Mouse (Mus musculus) layer of hippocampus, adult 18-20 months (tissue): Measurements from ENCODE around the gene Kat2b. TPM values are rescaled to one million over a fixed set of nuclear protein-coding genes. Genes with fewer than 3 reads are reported as not detected.
"Not testable (repeated sequence)": the region's sequence is repeated elsewhere in the genome, so short reads cannot be mapped to it uniquely, and the experiment has no call there.

Experiments used
- DNase-seq, 2 experiments: peaks; one replicate each; pipeline ENCODE4 v3.0.0; 2022; ENCODE audit warnings: low spot score in 2 of 2
- long read RNA-seq: library from polyadenylated mRNA; stranded (forward); transcript quantifications from one replicate; pipeline ENCODE4 v2.0.0, GENCODE M21; 2021
- total RNA-seq, 2 experiments: library from RNA; stranded (reverse); gene quantifications; 2 replicates each; pipeline ENCODE4 v1.2.3; 2021

Kat2b gene
- 10 to 100 TPM; 16.9 to 18.4 TPM for total RNA-seq
- long read RNA-seq, full-length matches to known transcripts: 5 of 10 reads
- long read RNA-seq, partial matches to known transcripts: 1 of 10 reads
- long read RNA-seq, other reads (novel, unspliced or antisense): 4 of 10 reads

GRCm38 (mm10) chr17:53566161-53566918 lies at the start of gene Kat2b:
Gene Kat2b (plus strand): TSS chr17:53566861.
- DNase-seq: peak in 1 of 2 experiments; percentile 39

- DNase-seq: no peak
Observed at GRCm38 (mm10) chr17:53519364-53519763, 47.3 kb upstream of the Kat2b start.

- no peak for DNase-seq
Observed at GRCm38 (mm10) chr17:53520509-53520908, 46.2 kb upstream of the Kat2b start.

GRCm38 (mm10) chr17:53528034-53528433 lies 38.6 kb upstream of the Kat2b start:
- DNase-seq: no peak

- DNase-seq: no peak
Observed at GRCm38 (mm10) chr17:53531160-53531559, 35.5 kb upstream of the Kat2b start.

- no peak for DNase-seq
Observed at GRCm38 (mm10) chr17:53532425-53532824, 34.2 kb upstream of the Kat2b start.

- DNase-seq: not testable (repeated sequence)
Observed at GRCm38 (mm10) chr17:53539351-53539750, 27.3 kb upstream of the Kat2b start, which contains the start of gene Pp2d1. Gene Pp2d1 (minus strand): TSS chr17:53539451.

- no peak for DNase-seq
Observed at GRCm38 (mm10) chr17:53542536-53542935, 24.1 kb upstream of the Kat2b start.

- peak; percentile 27 to 74 for DNase-seq
Observed at GRCm38 (mm10) chr17:53543591-53544324, 22.9 kb upstream of the Kat2b start.

GRCm38 (mm10) chr17:53551306-53552299 lies 15.1 kb upstream of the Kat2b start:
- DNase-seq: no peak

GRCm38 (mm10) chr17:53554088-53554487 lies 12.6 kb upstream of the Kat2b start:
- DNase-seq: no peak

GRCm38 (mm10) chr17:53554813-53555212 lies 11.8 kb upstream of the Kat2b start:
- no peak for DNase-seq

- no peak for DNase-seq
Observed at GRCm38 (mm10) chr17:53557443-53557842, 9.2 kb upstream of the Kat2b start.

- DNase-seq: no peak
Observed at GRCm38 (mm10) chr17:53559646-53560045, 7.0 kb upstream of the Kat2b start.

- DNase-seq: no peak
Observed at GRCm38 (mm10) chr17:53561458-53562029, 5.1 kb upstream of the Kat2b start.

- no peak for DNase-seq
Observed at GRCm38 (mm10) chr17:53564837-53565236, 1.8 kb upstream of the Kat2b start.

- peak; percentile 40 to 46 for DNase-seq
Observed at GRCm38 (mm10) chr17:53566919-53567345, 271 bp downstream of the Kat2b start.

- DNase-seq: peak in 1 of 2 experiments; percentile 41
Observed at GRCm38 (mm10) chr17:53567346-53568101, 863 bp downstream of the Kat2b start.

- peak; percentile 24 to 68 for DNase-seq
Observed at GRCm38 (mm10) chr17:53568118-53568517, 1.5 kb downstream of the Kat2b start.
